Mouse (Mus musculus) olfactory bulb, adult 2 months (tissue): ENCODE data around the gene Relt.

Experiments
- CTCF ChIP-seq: fragments of 200-500 bp; IDR thresholded peaks from 2 replicates; pipeline ENCODE4 v1.5.1; 2012; ENCODE audit warnings: low read depth, mild to moderate bottlenecking, low read length, moderate library complexity; ENCODE audit not compliant: insufficient read depth
- POLR2A ChIP-seq: fragments of 200-500 bp; IDR thresholded peaks from 2 replicates; pipeline ENCODE4 v1.6.1; 2012; ENCODE audit warnings: mild to moderate bottlenecking, low read depth, low read length, moderate library complexity; ENCODE audit not compliant: insufficient read depth

DNA sequence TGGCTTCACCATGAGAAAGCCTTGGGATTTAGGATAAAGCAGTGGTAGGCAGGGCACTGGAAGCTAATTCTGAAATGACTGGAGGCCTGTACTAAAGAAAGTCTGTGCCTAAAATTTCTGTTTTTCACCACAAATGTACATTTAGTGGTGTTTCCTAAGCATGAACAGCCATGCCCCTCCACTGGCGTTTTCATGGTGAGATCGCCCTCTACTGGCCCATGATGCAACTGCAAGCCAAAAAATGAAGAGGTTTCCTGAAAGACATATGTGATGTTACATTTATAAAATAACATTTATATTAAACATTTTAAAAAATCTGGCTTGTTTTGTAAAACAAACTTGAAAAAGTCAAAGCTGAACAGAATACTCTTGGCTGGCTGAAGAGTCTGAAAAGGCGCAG, 23.3 kb upstream of the Relt start:
- TF ChIP-seq POLR2A: no peak
- TF ChIP-seq CTCF: no peak
